Mouse (Mus musculus) neutrophil, adult 5-6 weeks (primary cell): ENCODE measurements around the gene Rad54l. TPM values are rescaled to one million over a fixed set of nuclear protein-coding genes. Genes with fewer than 3 reads are reported as not detected.

Source experiments
- ATAC-seq: fragments of 151-379, 151-347 bp; 2 replicates; pipeline ENCODE4 v1.8.0; 2017; ENCODE audit warnings: mild to moderate bottlenecking, moderate TSS enrichment; ENCODE audit not compliant: insufficient number of reproducible peaks, poor library complexity, low FRiP score, severe bottlenecking; ENCODE audit errors: extremely low read depth
- total RNA-seq: library from RNA; stranded (forward); fragments of 200-1000 nt; gene quantifications from 2 replicates; pipeline ENCODE4 v1.2.3, GENCODE M21; 2017

The Rad54l gene
- total RNA-seq: 0.86 and 0.93 TPM in 2 replicates

DNA sequence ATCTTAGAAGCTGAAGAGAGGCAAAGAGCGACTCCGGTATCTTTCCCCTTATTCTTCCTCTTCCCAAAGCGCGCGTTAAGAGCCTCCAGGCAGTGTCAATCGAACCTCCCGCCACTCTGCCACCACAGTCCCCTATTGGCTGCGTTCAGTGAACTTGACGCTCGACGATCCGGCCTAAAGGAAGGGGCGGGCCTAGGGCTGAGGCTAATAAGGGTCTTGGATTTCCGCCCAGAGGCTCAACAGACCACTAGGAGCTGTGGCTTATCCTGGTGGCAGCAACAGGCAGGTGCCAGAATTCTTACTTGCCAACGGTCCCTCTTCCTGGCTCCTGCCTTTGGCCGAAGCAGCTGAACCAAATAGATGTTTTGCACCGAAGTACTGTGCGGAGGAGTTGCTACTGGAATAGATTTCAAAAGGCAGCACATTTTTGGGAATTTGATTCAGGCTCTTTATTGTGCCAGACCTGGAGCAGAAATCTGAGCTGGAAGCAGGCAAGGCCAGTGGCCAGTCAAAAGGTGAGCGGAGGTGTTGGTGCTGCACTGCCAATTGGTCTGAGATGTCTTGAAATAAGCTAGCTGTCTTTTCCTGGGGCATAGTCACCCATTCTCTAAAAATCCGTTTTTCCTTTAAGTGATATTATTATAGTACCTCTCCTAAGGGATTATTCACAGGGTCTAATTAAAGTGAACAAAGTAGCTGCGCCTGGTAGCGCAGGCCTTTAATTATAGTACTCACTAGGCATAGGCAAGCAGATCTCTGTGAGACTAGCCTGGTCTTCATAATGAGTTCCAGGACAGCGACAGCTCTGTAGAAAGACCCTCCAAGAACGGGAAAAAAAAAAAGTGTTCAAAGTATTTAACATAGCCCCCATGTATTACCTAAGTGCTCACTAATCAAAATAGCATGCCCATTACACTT is at the start of gene Rad54l, which contains the start of gene Pomgnt1:
Gene Rad54l (minus strand): TSS at position 89 of the 918 bp plus-strand sequence.
Gene Pomgnt1 (plus strand): TSS at position 239 of the 918 bp plus-strand sequence.
- ATAC-seq: peak; percentile 95

DNA sequence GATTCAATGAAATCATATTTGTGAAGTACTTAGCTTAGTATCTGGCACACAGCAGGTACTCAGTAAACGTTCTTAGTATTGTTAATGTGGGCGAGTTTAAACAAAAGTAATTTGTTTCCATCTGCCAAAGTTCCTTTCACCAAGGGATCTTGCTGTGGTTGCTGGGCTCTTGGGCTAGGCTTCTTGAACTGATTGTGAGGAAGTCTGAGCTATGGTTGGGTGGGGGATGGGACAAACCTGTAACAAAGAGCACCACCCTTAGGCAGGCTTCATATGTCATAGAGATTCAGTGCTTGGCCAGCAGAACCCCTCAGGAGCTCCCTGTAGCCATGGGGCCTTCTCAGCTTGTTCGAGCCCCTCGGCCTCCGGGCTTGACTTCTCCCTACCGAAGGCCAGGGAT is 49.6 kb upstream of the Rad54l start, which contains the start of the genes 1700042G07Rik and Gm49337:
Gene 1700042G07Rik (plus strand): TSS at position 301 of the 400 bp plus-strand sequence.
Gene Gm49337 (plus strand): TSS at position 313 of the 400 bp plus-strand sequence.
- ATAC-seq: no peak

DNA sequence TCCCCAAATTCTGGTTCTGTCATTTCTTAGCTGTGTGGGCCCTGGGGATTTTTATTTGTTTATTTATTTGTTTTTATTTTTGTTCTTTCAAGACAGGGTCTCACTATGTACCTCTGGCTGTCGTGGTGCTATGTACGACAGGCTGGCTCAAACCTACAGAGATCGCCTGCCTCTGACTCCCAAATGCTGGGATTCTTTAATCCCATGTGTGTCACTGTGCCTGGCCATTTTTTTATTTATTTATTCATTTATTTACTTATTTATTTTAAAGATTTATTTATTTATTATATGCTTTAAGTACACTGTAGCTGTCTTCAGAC is 45.8 kb upstream of the Rad54l start:
- ATAC-seq: no peak

DNA sequence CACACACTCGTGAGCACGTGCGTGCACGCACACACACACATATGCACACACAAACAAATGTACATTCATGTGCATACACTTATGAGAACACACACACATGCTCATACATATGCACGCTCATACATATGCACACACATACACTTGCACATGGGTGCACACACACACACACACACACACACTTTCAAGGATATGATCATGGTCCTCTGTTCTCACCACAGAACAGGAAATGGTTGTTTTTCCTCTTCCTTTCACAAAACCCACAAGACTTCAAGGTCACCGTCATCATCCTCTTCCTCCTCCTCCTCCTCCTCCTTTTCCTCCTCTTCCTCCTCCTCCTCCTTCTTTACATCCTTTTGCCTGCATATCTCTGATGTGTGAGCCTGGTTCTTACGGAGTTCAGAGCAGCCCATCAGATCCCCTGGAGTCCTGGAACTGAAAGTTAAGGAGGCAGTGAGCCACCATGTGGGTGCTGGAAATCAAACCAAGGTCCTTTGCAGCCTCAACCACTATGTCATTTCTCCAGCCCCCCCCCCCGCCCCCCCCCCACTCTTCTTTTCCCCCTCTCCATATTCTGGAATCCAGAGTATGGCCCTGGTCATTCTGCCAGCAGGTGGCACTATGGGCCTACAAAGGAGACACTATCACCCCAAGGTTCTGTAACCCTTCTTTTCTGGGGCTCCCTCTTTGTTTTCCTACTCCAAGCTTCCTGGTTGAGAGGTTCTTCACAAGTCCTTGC is 45.3 kb upstream of the Rad54l start:
- 0 out of 2 replicates have a peak, but pooled peaks have one; percentile 44 for ATAC-seq

DNA sequence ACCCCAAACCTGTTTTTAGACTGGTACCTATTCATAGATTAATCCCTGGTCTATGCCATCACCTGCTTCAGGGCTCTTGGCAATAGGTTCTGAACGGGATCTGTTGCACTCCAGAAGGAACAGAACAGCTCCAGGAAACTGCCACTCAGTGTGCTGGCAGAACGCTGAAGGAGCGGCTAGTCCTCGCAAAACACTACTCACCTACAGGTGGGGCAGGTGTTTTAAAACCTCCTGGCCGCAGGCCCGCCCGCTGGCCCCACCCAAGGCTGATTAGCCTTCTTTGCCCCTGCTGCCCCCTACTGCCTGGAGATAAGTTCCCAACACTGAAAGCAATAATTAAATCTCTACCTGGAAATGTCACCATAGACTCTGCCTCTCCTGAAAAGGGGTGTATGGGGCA is 43.9 kb upstream of the Rad54l start, which contains the start of gene Tspan1:
Gene Tspan1 (minus strand): TSS at position 198 of the 400 bp plus-strand sequence.
- no peak for ATAC-seq

DNA sequence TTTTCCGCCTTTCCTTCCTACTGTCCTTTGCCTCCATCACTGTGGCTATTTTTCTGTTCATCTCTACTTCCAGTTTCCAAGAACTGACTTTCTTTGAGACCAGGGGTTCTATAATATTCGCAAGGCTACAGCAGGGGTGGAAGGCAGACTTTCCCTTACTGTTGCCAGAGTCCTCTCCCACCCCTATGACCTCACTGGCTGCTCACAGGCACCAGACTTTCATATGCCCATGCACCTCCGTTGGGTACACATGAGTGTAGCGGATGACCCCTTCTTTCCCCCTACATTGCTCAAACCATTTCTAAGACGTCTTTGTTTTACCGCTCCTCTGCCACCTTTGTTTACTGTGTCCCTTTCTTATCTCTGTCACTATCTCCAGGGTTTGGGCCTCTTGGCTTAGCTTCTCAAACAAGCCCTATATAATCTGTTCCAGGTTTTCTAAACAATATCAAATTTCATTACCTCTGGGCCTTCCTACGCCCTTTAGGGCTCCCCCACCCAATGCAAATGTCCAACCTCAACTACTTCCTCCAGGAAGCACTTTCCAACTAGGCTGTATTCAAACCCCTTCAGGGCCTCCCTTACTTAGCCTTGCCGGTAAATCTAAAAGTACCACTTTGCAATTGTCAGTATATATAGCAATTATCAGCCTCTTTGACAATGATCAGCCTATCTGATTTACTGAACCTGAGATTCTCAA is 42.4 kb upstream of the Rad54l start:
- no peak for ATAC-seq

DNA sequence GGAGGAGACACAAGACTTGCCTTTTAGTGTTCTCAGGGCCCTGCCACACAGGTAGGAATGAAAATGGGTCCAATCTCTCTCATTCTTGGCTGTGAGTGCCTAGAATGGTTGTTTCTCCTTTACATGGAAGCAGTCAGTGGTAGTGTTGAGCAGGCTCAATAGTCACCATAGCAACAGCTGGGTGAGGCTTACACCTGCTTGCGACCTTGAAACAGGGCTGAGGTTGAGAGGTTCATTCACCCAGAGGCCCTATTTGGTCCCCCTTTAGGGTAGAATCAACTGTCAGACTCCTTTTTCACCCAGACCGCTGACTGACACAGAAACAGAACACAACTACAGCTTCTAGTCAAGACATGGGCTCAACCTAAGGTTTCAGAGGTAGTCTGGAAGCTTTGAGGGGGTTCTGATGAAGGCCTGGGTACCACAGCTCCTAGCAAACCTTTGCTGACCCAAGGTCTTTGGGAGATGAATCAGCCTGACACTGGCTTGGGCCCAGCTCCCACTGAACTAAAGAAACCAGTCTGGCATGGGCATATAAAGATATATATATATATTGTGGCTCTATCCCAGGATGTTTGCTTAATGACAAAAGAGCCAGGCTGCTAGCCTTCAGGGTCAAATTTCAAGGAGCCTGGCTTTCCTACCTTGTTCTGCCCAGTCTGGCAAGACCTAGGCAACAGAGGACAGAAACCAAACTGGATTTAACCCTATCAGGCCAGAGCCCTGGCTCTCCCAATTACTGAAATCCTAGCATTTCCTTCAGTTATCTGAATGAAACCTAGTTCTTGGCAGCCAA is 41.5 kb upstream of the Rad54l start:
- no peak for ATAC-seq

DNA sequence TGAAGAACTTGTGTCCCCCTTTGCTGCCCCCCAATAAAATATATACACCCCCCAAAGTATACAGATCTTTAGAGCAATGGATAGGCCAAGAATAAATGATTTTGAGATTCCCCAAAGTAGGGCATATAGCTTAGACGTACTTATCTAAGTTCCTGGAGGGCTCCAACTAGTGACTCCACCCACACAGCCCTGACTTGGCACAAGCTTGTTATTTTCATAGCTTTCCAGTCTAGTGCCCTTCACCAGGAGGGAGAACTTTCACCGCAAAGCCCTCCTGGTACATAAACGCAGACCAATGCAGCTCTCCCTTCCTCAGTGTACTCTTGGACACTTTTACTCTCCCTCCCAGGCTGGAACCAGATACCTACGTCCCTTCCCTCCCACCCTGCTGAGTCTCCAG is 38.7 kb upstream of the Rad54l start:
- no peak for ATAC-seq

DNA sequence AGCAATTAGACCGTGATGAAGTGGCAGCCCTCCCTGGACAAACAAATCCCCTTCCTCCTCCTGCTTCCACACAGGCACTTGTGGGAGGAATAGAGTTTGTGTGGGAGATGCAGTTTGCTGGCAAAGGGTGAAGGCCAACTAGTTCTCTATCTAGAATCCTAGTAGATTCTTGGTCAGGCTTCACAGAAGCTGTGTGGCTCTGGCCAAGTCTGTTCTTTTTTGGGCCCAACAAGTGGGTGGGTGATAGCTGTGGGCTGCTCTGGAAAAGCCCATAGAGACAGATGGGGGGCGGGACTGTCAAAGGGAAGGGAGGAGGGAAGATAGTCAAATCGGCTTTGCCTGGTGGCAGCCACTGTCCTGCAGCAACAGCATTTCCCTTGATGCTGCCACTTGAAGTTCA is 37.3 kb upstream of the Rad54l start:
- no peak for ATAC-seq

DNA sequence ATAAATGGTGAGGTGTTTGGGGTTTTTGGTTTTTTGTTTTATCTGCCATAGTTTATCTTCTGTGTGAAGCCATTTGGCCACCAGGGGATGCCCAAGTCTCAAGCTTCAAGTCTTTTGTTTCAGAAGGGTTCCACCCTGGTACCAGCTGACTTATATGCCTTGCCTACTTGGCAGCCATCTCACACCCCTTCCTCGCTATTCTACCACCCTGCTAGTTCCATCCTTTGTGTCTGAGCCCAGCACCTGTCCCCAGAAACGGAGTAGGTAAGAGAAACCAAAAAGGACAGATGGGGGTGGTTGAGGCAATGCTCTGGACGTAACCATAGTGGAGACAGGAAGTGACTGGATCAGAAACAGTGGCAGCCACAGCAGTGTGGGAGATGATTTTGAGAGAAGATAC is 36.4 kb upstream of the Rad54l start:
- peak; percentile 31; the same call in 1 of the 2 replicates for ATAC-seq

DNA sequence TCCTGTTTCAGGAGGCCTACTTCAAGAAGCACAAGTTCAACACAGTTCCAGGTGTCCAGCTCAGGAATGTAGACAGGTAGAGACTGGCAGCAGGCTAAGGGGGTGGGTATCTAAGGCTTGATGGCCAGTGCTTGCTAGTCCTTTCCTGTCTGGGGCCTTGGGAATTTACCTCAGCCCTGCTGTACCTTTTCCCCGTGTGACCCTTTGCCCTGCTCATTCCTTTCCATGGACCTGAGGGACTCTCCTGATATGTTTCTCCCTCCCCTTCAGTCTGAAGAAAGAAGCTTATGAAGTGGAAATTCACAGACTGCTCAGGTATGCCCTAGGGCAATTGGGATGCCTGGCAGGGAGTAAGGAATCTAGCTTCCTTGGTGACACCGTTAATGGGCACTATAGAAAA is 34.4 kb upstream of the Rad54l start:
- ATAC-seq: no peak

DNA sequence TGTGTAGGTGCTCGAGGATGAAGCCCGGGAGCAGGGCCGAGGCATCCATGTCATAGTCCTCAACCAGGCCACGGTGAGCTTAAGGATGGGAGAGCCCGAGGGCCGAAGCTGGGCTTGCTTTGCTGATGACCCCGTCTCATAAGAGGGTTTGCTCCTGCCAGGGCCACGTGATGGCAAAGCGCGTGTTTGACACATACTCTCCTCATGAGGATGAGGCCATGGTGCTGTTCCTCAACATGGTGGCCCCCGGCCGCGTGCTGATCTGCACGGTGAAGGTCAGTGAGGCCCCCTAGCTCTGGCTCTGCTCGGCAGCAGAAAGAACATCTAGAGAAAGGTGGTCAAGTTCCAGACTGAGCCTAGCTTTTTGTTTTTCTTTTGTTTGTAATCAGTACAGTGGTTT is 29.2 kb upstream of the Rad54l start:
- ATAC-seq: no peak

DNA sequence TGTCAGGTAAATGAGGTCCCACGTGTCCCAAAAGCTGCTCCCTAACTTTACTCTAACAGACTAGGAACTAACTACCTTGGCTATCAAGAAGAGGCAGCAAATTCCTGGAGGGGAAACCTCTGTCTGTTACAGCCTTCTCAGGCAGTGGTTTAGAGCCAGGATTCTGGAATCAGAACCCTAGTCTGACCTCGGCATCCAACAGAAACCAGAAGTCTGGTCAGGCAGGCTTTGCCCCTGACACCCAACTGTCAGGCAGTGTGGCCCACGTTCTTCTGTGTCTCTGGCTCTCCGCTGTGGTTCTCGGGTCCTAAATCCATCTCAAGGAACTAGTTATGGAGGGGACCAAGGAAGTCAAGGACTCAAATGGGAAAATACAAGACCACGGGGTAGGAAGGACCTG is 27.7 kb upstream of the Rad54l start, which contains the start of gene Lurap1:
Gene Lurap1 (minus strand): TSS at position 101 of the 400 bp plus-strand sequence.
- no peak for ATAC-seq

DNA sequence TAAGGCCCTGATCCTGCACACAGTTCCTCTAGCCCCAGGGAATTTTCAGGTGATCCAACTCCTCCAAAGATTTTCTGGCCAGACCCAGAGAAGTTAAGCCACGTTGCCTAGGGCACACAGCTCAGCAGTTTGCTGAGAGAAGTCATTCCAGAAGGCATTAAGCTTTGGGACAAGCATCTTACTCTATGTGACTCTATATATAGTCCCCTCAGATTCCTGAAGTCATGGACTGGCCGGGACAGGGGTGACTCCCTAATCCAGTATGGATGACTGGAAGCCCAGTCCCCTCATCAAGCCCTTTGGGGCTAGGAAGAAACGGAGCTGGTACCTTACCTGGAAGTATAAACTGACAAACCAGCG is 27.4 kb upstream of the Rad54l start:
- no peak for ATAC-seq

DNA sequence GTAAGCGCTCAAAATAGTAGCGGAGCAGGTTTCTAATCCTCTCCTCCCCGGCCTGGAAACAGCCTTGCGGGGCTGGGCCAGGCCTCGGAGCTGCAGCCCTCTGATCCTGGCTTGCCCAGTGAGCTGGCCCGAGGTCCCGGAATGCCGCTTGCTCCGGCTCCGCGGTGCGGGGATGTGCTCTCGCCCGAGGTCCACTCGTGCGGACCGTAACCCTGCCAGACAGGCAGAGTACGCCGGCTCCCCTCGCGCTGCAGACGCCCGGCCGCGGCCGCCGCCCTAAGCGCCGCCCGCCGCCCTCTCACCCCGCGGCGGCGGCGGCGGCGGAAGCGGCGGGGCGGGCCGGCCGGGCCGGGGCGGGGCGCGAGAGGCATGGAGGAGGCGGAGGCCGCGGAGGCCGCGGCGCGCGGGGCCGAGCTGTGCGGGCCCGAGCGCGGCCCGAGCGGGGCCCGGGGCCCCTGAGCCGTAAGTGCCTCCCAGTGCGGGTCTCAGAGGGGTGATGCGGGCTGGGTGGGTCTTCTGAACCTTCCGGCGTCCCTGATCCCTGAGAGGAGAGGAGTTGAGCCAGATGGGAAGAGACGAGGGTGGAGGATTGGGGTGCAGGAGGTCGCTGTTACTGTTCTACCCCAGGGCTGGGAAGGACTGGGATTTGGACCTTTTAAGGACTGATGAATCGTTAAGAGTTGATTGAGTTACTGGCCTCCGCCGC is 26.8 kb upstream of the Rad54l start:
- peak; percentile 47; the same call in 1 of the 2 replicates for ATAC-seq

DNA sequence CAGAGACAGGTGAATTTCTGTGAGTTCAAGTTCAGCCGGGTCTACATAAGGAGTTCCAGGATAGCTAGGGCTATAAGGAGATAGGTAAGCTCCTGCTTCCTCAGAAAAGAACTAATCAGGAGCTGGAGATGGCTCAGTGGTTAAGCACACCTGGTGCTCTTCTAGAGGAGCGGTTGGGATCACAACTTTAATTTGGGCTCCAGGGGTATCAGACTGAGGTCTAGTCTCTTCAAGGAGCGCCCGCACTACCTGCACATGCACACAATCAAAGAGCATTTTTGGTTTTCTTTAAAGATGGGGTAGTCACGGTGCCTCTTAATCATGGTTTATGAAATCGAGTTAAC is 26.3 kb upstream of the Rad54l start:
- no peak for ATAC-seq

DNA sequence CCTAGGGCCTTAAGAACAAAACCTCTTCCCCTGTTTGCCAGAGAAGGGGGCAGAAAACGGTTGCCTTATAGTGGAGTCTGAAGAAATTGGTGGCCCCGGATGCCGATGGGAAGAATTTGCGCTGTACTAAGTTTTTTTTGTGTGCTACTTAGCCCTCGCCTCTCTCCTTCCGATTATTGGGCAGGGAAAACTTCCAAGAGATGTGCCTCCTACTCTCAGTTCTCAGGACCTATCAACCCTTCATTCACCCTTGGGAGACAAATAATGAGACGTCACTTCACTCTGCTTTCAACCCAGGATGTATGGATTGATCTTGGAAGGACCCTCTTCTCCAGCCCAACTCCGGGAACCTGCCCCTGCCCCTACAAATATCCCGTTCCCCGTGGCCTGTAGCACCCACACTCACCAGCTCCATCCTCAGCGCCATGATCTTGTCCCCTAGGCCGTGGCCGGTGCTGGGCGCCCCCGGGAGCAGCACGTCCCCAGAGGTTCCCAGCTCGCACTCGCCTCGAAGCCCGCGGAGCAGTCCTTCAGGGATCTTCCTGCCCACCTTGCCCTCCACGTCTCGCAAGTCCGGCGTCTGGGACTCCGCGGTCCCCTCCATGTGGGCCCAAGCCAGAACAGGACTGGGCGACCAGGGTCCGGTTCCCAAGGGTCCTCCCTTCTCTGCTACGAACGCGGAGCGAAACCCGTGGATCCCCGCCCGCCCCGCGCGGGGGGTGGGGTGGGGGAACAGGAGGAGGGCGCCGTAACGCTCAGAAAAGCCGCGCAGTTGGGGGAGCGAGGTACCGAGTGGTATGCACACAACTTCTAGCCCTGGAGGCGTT is 20.6 kb upstream of the Rad54l start:
- ATAC-seq: peak; percentile 23
